Mouse (Mus musculus) midbrain, embryonic 15.5 days (tissue): ENCODE measurements around the gene Nop2. TPM values are rescaled to one million over a fixed set of nuclear protein-coding genes. Genes with fewer than 3 reads are reported as not detected.
A peak's percentile ranks its signal among the peaks of the same experiment; 100 is the strongest.

Experiments
- ATAC-seq: fragments of 200-750 bp; cut with Nextera tagmentation; replicated peaks from 2 replicates; pipeline ENCODE4 v1.8.0; 2017; ENCODE audit warnings: moderate TSS enrichment
- H3K27ac ChIP-seq: fragments of 300-500 bp; sonication (generic); 2 replicates; pipeline ENCODE4 v1.5.1; 2015; ENCODE audit warnings: mild to moderate bottlenecking, inconsistent platforms
- H3K27me3 ChIP-seq: fragments of 300-500 bp; sonication (generic); replicated peaks from 2 replicates; pipeline ENCODE4 v1.6.1; 2015; ENCODE audit warnings: inconsistent platforms
- H3K36me3 ChIP-seq: fragments of 300-500 bp; sonication (generic); replicated peaks from 2 replicates; pipeline ENCODE4 v1.6.1; 2015; ENCODE audit warnings: inconsistent platforms
- H3K4me1 ChIP-seq: fragments of 300-500 bp; sonication (generic); 2 replicates; pipeline ENCODE4 v1.6.1; 2015; ENCODE audit warnings: inconsistent platforms
- H3K4me2 ChIP-seq: fragments of 300-500 bp; sonication (generic); 2 replicates; pipeline ENCODE4 v1.6.1; 2015; ENCODE audit warnings: inconsistent platforms, mild to moderate bottlenecking, moderate library complexity
- H3K4me3 ChIP-seq: fragments of 300-500 bp; sonication (generic); 2 replicates; pipeline ENCODE4 v1.5.1; 2015; ENCODE audit warnings: mild to moderate bottlenecking, inconsistent platforms
- H3K9ac ChIP-seq: fragments of 300-500 bp; sonication (generic); 2 replicates; pipeline ENCODE4 v1.6.1; 2015; ENCODE audit warnings: mild to moderate bottlenecking, inconsistent platforms
- H3K9me3 ChIP-seq: fragments of 300-500 bp; sonication (generic); 2 replicates; pipeline ENCODE4 v1.6.1; 2016; ENCODE audit warnings: inconsistent platforms
- WGBS: fragments of 180-500 bp; shearing (Covaris S2); methylation state at CpG from one replicate; pipeline ENCODE4 v1.1.7; 2015; ENCODE audit warnings: mixed read lengths; 5-methylcytosine and 5-hydroxymethylcytosine counted together
- polyA plus RNA-seq: library from polyadenylated mRNA; unstranded; fragments of >200 nt; fragmentation: Nextera tagmentation; extraction: Ambion mirVana; gene quantifications from 2 replicates; pipeline ENCODE4 v1.2.1, GENCODE M21; 2015

Nop2 gene
- polyA plus RNA-seq, 1 experiment from 2014 or later, result 49.1 TPM

GRCm38 (mm10) chr6:125128724-125129123, 3.0 kb upstream of the Nop2 start:
- ATAC-seq, result no peak
- no peak overlapping the region for H3K9ac ChIP-seq
- H3K4me2 ChIP-seq, result no peak overlapping the region
- H3K4me1 ChIP-seq, result peaks cover 15% of the 10 kb centered on the region
- 90% methylated on average over 12 of the region's 12 CpGs for WGBS
- peaks cover 47% of the 10 kb centered on the region for H3K36me3 ChIP-seq
- no peaks in the 10 kb centered on the region for H3K27me3 ChIP-seq
- no peak overlapping the region for H3K27ac ChIP-seq
- H3K4me3 ChIP-seq, result no peak overlapping the region
- no peaks in the 10 kb centered on the region for H3K9me3 ChIP-seq

DNA sequence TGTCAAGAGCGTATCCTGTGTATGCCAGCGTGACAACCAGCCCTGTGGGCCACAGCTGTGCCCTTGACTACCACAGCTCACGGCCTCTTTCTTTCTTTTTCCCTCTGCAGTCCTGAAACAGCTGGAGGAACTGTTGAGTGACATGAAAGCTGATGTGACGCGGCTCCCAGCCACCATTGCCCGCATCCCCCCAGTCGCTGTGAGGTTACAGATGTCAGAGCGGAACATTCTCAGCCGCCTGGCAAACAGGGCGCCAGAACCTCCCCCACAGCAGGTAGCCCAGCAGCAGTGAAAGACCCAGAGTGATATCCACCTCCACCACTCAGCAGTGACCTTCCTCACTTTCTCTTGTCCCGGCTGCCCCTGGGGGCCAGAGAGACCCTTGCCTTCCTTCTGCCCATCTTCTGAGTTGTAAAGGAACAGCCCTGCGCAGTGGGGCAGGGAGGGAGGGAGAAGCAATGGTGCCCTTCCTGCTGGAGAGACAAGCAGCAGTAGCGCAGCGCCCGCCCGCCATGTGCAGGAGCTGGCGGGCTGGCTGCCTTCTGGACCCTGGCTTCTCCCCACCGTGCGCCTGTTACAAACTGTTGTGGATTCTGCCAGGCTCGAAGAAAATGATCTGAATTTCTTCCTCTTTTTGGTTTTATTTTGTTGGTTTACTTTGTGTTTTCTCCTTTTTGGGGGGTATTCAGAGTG, 1.9 kb upstream of the Nop2 start:
- H3K36me3 ChIP-seq, result peaks cover 52% of the 10 kb centered on the region
- WGBS, result 83% methylated on average over 20 of the region's 20 CpGs
- H3K4me2 ChIP-seq, result no peak overlapping the region

GRCm38 (mm10) chr6:125132470-125132869, 761 bp downstream of the Nop2 start:
- H3K9me3 ChIP-seq, result no peaks in the 10 kb centered on the region
- peak overlapping the region; percentile 67 for H3K4me3 ChIP-seq
- H3K4me2 ChIP-seq, result peak overlapping the region; percentile 67
- no peak overlapping the region for H3K27ac ChIP-seq
- peak overlapping the region; percentile 68 for H3K9ac ChIP-seq
- no peaks in the 10 kb centered on the region for H3K27me3 ChIP-seq
- H3K36me3 ChIP-seq, result peaks cover 44% of the 10 kb centered on the region
- no peak for ATAC-seq
- H3K4me1 ChIP-seq, result peaks cover 16% of the 10 kb centered on the region
- 10% methylated on average over 11 of the region's 11 CpGs for WGBS

More for the DNA sequence above, 1.9 kb upstream of the Nop2 start:
- no peak overlapping the region for H3K27ac ChIP-seq
- peaks cover 16% of the 10 kb centered on the region for H3K4me1 ChIP-seq
- H3K9ac ChIP-seq, result no peak overlapping the region
- no peaks in the 10 kb centered on the region for H3K9me3 ChIP-seq
- ATAC-seq, result no peak
- H3K4me3 ChIP-seq, result no peak overlapping the region
- no peaks in the 10 kb centered on the region for H3K27me3 ChIP-seq

DNA sequence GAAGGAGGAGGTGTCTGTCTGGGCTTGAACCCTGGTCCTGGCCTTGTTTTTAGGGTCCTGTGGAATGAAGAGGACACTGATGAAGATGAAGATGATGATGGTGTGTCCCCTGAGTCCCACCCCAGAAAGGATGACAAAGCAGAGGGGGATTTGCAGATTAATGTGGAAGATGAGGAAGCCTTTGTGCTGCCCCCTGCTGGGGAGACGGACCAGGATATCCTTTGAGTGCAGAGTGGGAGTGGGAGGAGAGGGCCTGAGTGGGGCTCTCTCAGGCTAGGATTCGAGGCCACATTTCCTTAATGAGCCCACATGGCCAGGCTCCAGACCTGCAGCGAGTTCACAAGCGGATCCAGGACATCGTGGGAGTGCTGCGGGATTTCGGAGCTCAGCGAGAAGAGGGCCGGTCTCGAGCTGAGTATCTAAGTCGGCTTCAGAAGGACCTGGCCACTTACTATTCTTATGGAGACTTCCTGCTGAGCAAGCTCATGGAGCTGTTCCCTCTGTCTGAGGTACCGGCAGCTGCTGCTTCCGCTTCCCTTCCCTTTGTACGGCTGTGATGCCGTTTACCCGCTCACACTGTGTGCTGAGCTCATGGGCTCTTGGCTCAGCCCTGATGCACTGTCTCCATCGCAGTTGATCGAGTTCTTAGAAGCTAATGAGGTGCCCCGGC, 5.4 kb downstream of the Nop2 start:
- H3K36me3 ChIP-seq, result peaks cover 52% of the 10 kb centered on the region
- no peak for ATAC-seq
- no peaks in the 10 kb centered on the region for H3K9me3 ChIP-seq
- 87% methylated on average over 19 of the region's 19 CpGs for WGBS
- H3K4me2 ChIP-seq, result no peak overlapping the region
- no peak overlapping the region for H3K27ac ChIP-seq
- no peak overlapping the region for H3K9ac ChIP-seq
- peaks cover 12% of the 10 kb centered on the region for H3K4me1 ChIP-seq
- no peaks in the 10 kb centered on the region for H3K27me3 ChIP-seq
- H3K4me3 ChIP-seq, result no peak overlapping the region

DNA sequence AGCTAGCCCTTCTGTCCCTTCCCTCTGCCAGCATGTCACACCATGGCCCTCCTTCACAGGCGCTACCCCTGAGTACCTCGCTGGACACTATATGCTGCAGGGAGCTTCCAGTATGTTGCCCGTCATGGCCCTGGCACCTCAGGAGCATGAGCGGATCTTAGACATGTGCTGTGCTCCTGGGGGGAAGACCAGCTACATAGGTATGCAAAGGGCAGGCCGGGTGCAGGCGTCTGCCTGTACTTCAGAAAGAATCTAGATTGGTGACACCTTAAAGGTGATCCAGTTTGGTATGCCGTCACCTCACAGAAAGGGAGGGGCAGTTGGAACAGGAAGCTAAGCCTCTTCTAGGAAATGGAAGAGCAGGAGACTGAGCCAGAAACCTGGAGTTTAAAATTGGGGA, 8.0 kb downstream of the Nop2 start:
- H3K36me3 ChIP-seq, result peaks cover 54% of the 10 kb centered on the region
- no peaks in the 10 kb centered on the region for H3K9me3 ChIP-seq
- H3K4me3 ChIP-seq, result no peak overlapping the region
- no peak overlapping the region for H3K9ac ChIP-seq
- H3K27ac ChIP-seq, result no peak overlapping the region
- WGBS, result 93% methylated on average over 7 of the region's 7 CpGs
- H3K27me3 ChIP-seq, result no peaks in the 10 kb centered on the region
- H3K4me2 ChIP-seq, result no peak overlapping the region
- ATAC-seq, result no peak
- H3K4me1 ChIP-seq, result peaks cover 7% of the 10 kb centered on the region

GRCm38 (mm10) chr6:125142436-125142835, 10.7 kb downstream of the Nop2 start:
- Histone ChIP-seq H3K4me3 (no peak overlapping the region), H3K36me3 (peaks cover 38% of the 10 kb centered on the region), H3K9me3 (no peaks in the 10 kb centered on the region), H3K4me2 (no peak overlapping the region), H3K9ac (no peak overlapping the region), H3K4me1 (peaks cover 28% of the 10 kb centered on the region), H3K27me3 (no peaks in the 10 kb centered on the region), H3K27ac (no peak overlapping the region)
- 94% methylated on average over 8 of the region's 8 CpGs for WGBS
- no peak for ATAC-seq

GRCm38 (mm10) chr6:125143128-125143527, 11.4 kb downstream of the Nop2 start:
- Histone ChIP-seq H3K4me3 (no peak overlapping the region), H3K4me1 (peaks cover 35% of the 10 kb centered on the region), H3K27ac (no peak overlapping the region), H3K9me3 (no peaks in the 10 kb centered on the region), H3K27me3 (no peaks in the 10 kb centered on the region), H3K4me2 (no peak overlapping the region), H3K9ac (no peak overlapping the region), H3K36me3 (peaks cover 34% of the 10 kb centered on the region)
- WGBS, result 82% methylated on average over 3 of the region's 3 CpGs
- ATAC-seq, result no peak

DNA sequence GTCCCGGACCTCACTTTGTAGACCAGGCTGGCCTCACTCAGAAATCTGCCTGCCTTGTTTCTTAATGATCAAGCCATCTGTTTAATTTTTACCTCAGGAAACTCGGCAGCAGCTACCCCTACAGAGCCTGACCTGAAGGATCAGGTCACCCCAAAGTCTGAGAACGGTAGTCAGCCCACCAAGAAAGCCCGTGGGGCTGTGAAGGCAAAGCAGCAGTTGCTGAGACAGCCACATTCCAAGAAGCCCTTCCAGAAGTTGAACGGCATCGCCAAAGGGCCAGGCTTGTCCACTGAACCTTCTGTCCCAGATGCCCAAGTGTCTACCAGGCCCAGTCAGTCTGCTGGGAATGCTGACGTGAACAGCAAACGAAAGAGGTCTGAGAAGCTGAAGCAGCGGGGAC, 12.2 kb downstream of the Nop2 start:
- Histone ChIP-seq H3K9me3 (no peaks in the 10 kb centered on the region), H3K27me3 (no peaks in the 10 kb centered on the region), H3K36me3 (peaks cover 34% of the 10 kb centered on the region), H3K4me1 (peaks cover 42% of the 10 kb centered on the region), H3K4me3 (no peak overlapping the region), H3K9ac (no peak overlapping the region), H3K4me2 (no peak overlapping the region), H3K27ac (peak overlapping the region; percentile 92; the same call in 1 of the 2 replicates)
- no peak for ATAC-seq
- WGBS, result 84% methylated on average over 9 of the region's 9 CpGs

GRCm38 (mm10) chr6:125145001-125145400, 13.3 kb downstream of the Nop2 start, which contains the start of gene Iffo1:
TSS of gene Iffo1 (plus strand) at chr6:125145241.
- Histone ChIP-seq H3K4me2 (peak within 1 kb of the TSS; percentile 96), H3K4me1 (peaks cover 48% of the 10 kb centered on the region), H3K9ac (peak within 1 kb of the TSS; percentile 96), H3K4me3 (peak within 1 kb of the TSS; percentile 82), H3K27me3 (no peaks in the 10 kb centered on the region), H3K9me3 (no peaks in the 10 kb centered on the region), H3K36me3 (peaks cover 31% of the 10 kb centered on the region), H3K27ac (peak within 1 kb of the TSS; percentile 92)
- WGBS, result 0% methylated on average over 16 of the region's 16 CpGs
- ATAC-seq, result peak; percentile 96

DNA sequence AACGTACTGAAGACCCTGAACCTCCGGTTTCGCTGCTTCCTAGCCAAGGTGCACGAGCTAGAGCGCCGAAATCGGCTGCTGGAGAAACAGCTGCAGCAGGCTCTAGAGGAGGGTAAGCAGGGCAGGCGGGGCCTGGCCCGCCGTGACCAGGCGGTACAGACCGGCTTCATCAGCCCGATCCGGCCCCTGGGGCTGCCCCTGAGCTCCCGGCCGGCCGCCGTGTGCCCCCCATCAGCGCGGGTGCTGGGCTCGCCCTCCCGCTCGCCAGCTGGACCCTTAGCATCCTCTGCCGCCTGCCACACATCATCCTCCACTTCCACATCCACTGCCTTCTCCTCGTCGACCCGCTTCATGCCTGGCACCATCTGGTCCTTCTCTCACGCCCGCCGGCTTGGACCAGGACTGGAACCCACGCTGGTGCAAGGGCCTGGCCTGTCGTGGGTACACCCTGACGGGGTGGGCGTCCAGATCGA, 13.8 kb downstream of the Nop2 start:
- no peaks in the 10 kb centered on the region for H3K9me3 ChIP-seq
- H3K27me3 ChIP-seq, result no peaks in the 10 kb centered on the region
- WGBS, result under 1% methylated on average over 35 of the region's 35 CpGs
- peaks cover 48% of the 10 kb centered on the region for H3K4me1 ChIP-seq
- peaks cover 27% of the 10 kb centered on the region for H3K36me3 ChIP-seq
- H3K27ac ChIP-seq, result peak overlapping the region; percentile 92
- H3K4me3 ChIP-seq, result peak overlapping the region; percentile 82
- peak overlapping the region; percentile 96 for H3K4me2 ChIP-seq
- peak overlapping the region; percentile 96 for H3K9ac ChIP-seq
- ATAC-seq, result no peak; the same call in 1 of the 2 replicates

GRCm38 (mm10) chr6:125146148-125146547, 14.4 kb downstream of the Nop2 start:
- peaks cover 48% of the 10 kb centered on the region for H3K4me1 ChIP-seq
- H3K9ac ChIP-seq, result peak overlapping the region; percentile 96
- 42% methylated on average over 7 of the region's 7 CpGs for WGBS
- H3K4me3 ChIP-seq, result peak overlapping the region; percentile 82
- ATAC-seq, result no peak
- H3K27me3 ChIP-seq, result no peaks in the 10 kb centered on the region
- H3K27ac ChIP-seq, result peak overlapping the region; percentile 92; the same call in 1 of the 2 replicates
- no peaks in the 10 kb centered on the region for H3K9me3 ChIP-seq
- peaks cover 21% of the 10 kb centered on the region for H3K36me3 ChIP-seq
- H3K4me2 ChIP-seq, result peak overlapping the region; percentile 96

GRCm38 (mm10) chr6:125146797-125147196, 15.1 kb downstream of the Nop2 start:
- Histone ChIP-seq H3K9me3 (no peaks in the 10 kb centered on the region), H3K27me3 (no peaks in the 10 kb centered on the region), H3K27ac (no peak overlapping the region), H3K36me3 (peaks cover 15% of the 10 kb centered on the region), H3K4me1 (peaks cover 48% of the 10 kb centered on the region), H3K4me2 (peak overlapping the region; percentile 96), H3K4me3 (peak overlapping the region; percentile 82), H3K9ac (0 out of 2 replicates have a peak overlapping the region, but pooled peaks have one; percentile 32)
- ATAC-seq, result no peak
- 76% methylated on average over 4 of the region's 4 CpGs for WGBS
